Mouse (Mus musculus) E14TG2a.4 (cell line): Measurements from ENCODE around the gene Cbfa2t2.

Experiments
- H3K27me3 ChIP-seq: 2 replicates; pipeline ENCODE4 v1.6.1; 2014; ENCODE audit warnings: low read length, control low read depth; ENCODE audit not compliant: insufficient read depth
- H3K36me3 ChIP-seq: 2 replicates; pipeline ENCODE4 v1.6.1; 2014; ENCODE audit warnings: low read length, control low read depth; ENCODE audit not compliant: insufficient read depth
- H3K4me1 ChIP-seq: replicated peaks from 2 replicates; pipeline ENCODE4 v1.6.1; 2014; ENCODE audit warnings: low read depth, low read length, control low read depth
- H3K4me3 ChIP-seq: replicated peaks from 2 replicates; pipeline ENCODE4 v1.5.1; 2014; ENCODE audit warnings: mild to moderate bottlenecking, low read length
- H3K9me3 ChIP-seq: 2 replicates; pipeline ENCODE4 v1.6.1; 2014; ENCODE audit warnings: low read length, control low read depth
- CTCF ChIP-seq: conservative IDR thresholded peaks from 2 replicates; pipeline ENCODE4 v1.5.1; 2014; ENCODE audit warnings: low read length
- NANOG ChIP-seq: IDR thresholded peaks from 2 replicates; pipeline ENCODE4 v1.6.1; 2014; ENCODE audit warnings: borderline replicate concordance, low read length, mixed read lengths
- POU5F1 ChIP-seq: IDR thresholded peaks from 2 replicates; pipeline ENCODE4 v1.6.1; 2014; ENCODE audit warnings: low read length, borderline replicate concordance

The Cbfa2t2 gene

GRCm38 (mm10) chr2:154576876-154577743 is 140.8 kb downstream of the Cbfa2t2 start:
- Histone ChIP-seq H3K4me3 (peak overlapping the region; percentile 43), H3K36me3 (no peaks in the 10 kb centered on the region), H3K27me3 (no peaks in the 10 kb centered on the region), H3K4me1 (peaks cover 62% of the 10 kb centered on the region), H3K9me3 (no peaks in the 10 kb centered on the region)
- TF ChIP-seq CTCF (no peak), POU5F1 (no peak), NANOG (no peak)

DNA sequence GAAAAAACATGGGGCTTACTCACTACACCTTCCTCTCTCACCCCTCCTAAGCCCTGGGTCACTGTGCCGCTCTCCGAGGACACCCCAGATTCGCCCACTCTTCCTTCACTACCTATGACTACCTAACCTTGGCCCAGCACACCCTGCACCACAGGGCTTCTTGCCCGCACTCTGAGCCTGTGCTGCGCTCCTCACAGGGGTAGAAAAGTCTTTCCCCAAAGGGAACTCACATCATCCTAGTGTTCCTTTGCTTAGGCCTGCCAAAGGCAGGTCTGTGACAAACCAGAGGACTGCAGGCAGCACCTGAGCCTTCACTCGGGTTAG is 141.4 kb downstream of the Cbfa2t2 start:
- H3K36me3 ChIP-seq, result no peaks in the 10 kb centered on the region
- peaks cover 61% of the 10 kb centered on the region for H3K4me1 ChIP-seq
- 0 out of 2 replicates have a peak overlapping the region, but pooled peaks have one; percentile 43 for H3K4me3 ChIP-seq
- no peaks in the 10 kb centered on the region for H3K9me3 ChIP-seq
- TF ChIP-seq CTCF (no peak), NANOG (no peak), POU5F1 (no peak)
- no peaks in the 10 kb centered on the region for H3K27me3 ChIP-seq

DNA sequence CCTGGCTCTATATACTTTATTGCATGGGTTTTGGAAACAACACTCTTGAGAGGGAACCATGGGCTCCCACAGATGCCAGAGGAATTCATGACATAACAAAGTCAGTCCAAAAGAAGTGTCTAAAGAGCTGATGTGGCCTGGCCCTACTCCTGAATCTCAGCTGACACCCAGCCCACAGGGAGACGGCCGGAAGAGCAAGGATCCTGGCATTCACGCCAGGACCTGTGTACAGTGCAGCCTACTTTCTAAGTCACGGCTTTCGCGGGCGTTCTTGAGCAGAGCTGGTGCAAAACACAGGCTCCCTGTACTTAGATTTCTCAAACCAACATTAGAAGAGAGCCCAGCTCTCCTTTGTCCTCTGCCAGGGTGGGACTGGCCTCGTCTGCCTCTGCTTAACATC is 144.3 kb downstream of the Cbfa2t2 start:
- TF ChIP-seq POU5F1, result no peak
- no peak for TF ChIP-seq CTCF
- no peak for TF ChIP-seq NANOG

DNA sequence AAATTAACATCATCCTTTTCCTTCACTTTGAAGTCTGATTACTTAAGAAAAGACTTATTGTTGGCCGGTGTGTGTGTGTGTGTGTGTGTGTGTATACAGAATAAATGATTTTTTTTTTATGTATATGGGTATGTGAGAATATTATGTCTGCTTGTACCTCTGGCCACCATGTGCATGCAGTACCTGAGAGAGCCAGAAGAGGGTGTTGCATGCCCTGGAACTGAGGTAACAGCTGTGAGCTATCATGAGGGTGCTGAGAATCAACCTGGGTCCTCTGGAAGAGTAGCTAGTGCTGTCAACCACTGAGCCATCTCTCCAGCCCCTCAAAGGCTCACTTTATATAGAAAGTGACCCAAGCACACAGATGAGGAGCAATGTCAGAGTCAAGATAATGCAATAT is 145.1 kb downstream of the Cbfa2t2 start:
- H3K4me1 ChIP-seq, result peaks cover 74% of the 10 kb centered on the region
- H3K36me3 ChIP-seq, result no peaks in the 10 kb centered on the region
- TF ChIP-seq NANOG (no peak), CTCF (peak; percentile 69)
- no peak overlapping the region for H3K4me3 ChIP-seq
- no peaks in the 10 kb centered on the region for H3K27me3 ChIP-seq
- H3K9me3 ChIP-seq, result no peaks in the 10 kb centered on the region

More for the DNA sequence above, 144.3 kb downstream of the Cbfa2t2 start:
- Histone ChIP-seq H3K36me3 (no peaks in the 10 kb centered on the region), H3K4me3 (no peak overlapping the region), H3K27me3 (no peaks in the 10 kb centered on the region), H3K4me1 (peaks cover 74% of the 10 kb centered on the region), H3K9me3 (no peaks in the 10 kb centered on the region)

DNA sequence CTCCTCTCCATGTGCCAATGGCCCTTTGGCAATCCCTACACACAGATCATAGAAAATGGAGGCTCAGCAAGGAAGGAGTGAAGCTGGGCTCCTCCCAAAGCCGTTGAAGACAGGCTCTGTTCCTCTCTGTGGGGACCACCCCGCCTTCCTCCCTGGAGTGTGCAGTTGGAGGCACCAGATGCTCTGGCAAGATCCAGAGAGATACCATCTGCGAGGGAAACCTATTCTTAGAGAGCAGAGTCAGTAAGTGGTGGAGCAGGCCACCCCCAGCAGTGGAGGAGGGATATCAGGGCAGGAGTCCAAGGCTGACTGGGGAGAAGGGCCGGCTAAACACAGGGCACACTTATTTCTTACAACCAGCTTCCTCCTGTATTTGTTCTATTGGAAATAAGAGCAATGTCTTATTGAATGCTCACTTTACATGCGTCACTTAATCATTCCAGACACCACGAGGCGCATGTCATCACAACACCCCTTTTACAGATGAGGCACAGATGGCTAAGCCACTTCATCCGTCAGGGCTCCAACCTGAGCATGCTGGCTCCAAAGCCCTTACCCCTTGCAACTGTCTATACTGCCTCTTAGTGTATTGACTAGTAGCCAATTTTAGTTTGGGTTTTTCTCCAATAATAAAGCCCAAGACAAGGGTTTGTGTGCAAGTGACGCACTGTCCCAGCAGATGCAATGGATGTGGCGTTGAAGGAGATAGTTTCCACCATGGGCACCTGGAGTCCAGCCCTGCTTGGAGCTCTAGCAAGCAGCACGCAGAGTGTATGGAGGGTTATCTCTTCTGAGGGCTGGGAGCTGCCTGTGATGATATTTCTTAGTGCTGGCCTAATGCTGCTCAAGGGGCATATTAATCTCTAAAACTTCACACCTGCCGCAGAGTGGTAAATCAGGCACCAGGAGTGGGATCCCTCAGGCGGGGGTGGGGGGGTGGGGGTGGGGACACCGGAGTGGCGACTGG is 147.9 kb downstream of the Cbfa2t2 start:
- Histone ChIP-seq H3K27me3 (no peaks in the 10 kb centered on the region), H3K4me1 (peaks cover 66% of the 10 kb centered on the region), H3K9me3 (no peaks in the 10 kb centered on the region), H3K4me3 (peak overlapping the region; percentile 23; the same call in 1 of the 2 replicates), H3K36me3 (peaks cover 6% of the 10 kb centered on the region)
- TF ChIP-seq NANOG, result no peak
- TF ChIP-seq CTCF, result no peak
- no peak for TF ChIP-seq POU5F1

- Histone ChIP-seq H3K9me3 (no peaks in the 10 kb centered on the region), H3K4me1 (peaks cover 64% of the 10 kb centered on the region), H3K36me3 (peaks cover 6% of the 10 kb centered on the region), H3K4me3 (no peak overlapping the region), H3K27me3 (no peaks in the 10 kb centered on the region)
- TF ChIP-seq POU5F1 (no peak), NANOG (no peak), CTCF (no peak)
Measured at GRCm38 (mm10) chr2:154584931-154585601, 148.8 kb downstream of the Cbfa2t2 start.

DNA sequence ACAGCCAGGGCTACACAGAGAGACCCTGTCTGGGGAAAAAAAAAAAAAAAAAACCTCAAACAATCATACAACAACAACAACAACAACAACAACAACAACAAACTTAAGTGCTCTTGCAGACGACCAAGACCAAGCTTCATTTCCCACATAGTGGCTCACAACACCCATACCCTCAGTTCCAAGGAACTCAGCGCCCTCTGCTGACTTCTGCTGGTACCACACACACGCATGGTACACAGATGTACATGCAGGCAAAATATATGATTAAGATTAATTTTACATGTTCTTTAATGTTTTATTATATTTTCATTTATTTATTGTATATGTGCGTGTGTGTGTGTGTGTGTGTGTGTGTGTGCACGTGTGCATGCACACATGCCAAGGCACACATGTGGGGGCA is 150.1 kb downstream of the Cbfa2t2 start:
- Histone ChIP-seq H3K27me3 (no peaks in the 10 kb centered on the region), H3K36me3 (peaks cover 6% of the 10 kb centered on the region), H3K9me3 (no peaks in the 10 kb centered on the region), H3K4me3 (no peak overlapping the region), H3K4me1 (peaks cover 52% of the 10 kb centered on the region)
- TF ChIP-seq CTCF, result peak; percentile 94
- TF ChIP-seq POU5F1, result no peak
